Mouse (Mus musculus) heart, postnatal 0 days (tissue): ENCODE measurements around the gene Tet2. TPM values are rescaled to one million over a fixed set of nuclear protein-coding genes. Genes with fewer than 3 reads are reported as not detected.

ENCODE experiments used
- ATAC-seq: fragments of 200-750 bp; cut with Nextera tagmentation; 2 replicates; pipeline ENCODE4 v1.8.0; 2017; ENCODE audit warnings: low read depth, moderate number of reproducible peaks, moderate library complexity; ENCODE audit not compliant: insufficient read depth
- DNase-seq: peaks from one replicate; pipeline ENCODE4 v3.0.0-alpha.2; 2016; ENCODE audit warnings: low spot score
- H3K27ac ChIP-seq: fragments of 300-500 bp; sonication (generic); 2 replicates; pipeline ENCODE4 v1.5.1; 2014; ENCODE audit warnings: low read depth, mild to moderate bottlenecking
- H3K27me3 ChIP-seq: fragments of 300-500 bp; sonication (generic); 2 replicates; pipeline ENCODE4 v1.6.1; 2014; ENCODE audit warnings: low read length, mixed read lengths; ENCODE audit not compliant: control insufficient read depth, insufficient read depth
- H3K36me3 ChIP-seq: fragments of 300-500 bp; sonication (generic); replicated peaks from 2 replicates; pipeline ENCODE4 v1.6.1; 2014; ENCODE audit warnings: low read length, mixed read lengths; ENCODE audit not compliant: control insufficient read depth, insufficient read depth
- H3K4me1 ChIP-seq: fragments of 300-500 bp; sonication (generic); 2 replicates; pipeline ENCODE4 v1.6.1; 2014; ENCODE audit warnings: antibody characterized with exemption; ENCODE audit not compliant: control insufficient read depth, insufficient read depth
- H3K4me2 ChIP-seq: fragments of 300-500 bp; sonication (generic); 2 replicates; pipeline ENCODE4 v1.6.1; 2014; ENCODE audit warnings: low read depth, mild to moderate bottlenecking, low read length, moderate library complexity
- H3K4me3 ChIP-seq: fragments of 300-500 bp; sonication (generic); 2 replicates; pipeline ENCODE4 v1.5.1; 2014; ENCODE audit warnings: low read depth, low read length
- H3K9ac ChIP-seq: fragments of 300-500 bp; sonication (generic); replicated peaks from 2 replicates; pipeline ENCODE4 v1.6.1; 2014; ENCODE audit warnings: low read depth, low read length, mixed read lengths
- H3K9me3 ChIP-seq: fragments of 300-500 bp; sonication (generic); replicated peaks from 2 replicates; pipeline ENCODE4 v1.6.1; 2016; ENCODE audit warnings: low read length; ENCODE audit not compliant: control insufficient read depth
- CTCF ChIP-seq: IDR thresholded peaks from 2 replicates; pipeline ENCODE4 v1.5.1; 2016; ENCODE audit warnings: antibody characterized with exemption, control low read depth, low read depth
- EP300 ChIP-seq: IDR thresholded peaks from 2 replicates; pipeline ENCODE4 v1.6.1; 2016; ENCODE audit warnings: antibody characterized with exemption, low read depth
- WGBS: fragments of 180-500 bp; shearing (Covaris S2); extraction: QIAGEN DNeasy Blood & Tissue Kit; methylation state at CpG from one replicate; pipeline ENCODE4 v1.1.7; 2014; 5-methylcytosine and 5-hydroxymethylcytosine counted together
- polyA plus RNA-seq: library from polyadenylated mRNA; unstranded; fragments of >200 nt; fragmentation: Nextera tagmentation; extraction: Ambion mirVana; gene quantifications from 2 replicates; pipeline ENCODE4 v1.2.1, GENCODE M21; 2015
- total RNA-seq: library from RNA; depleted of rRNA; stranded (reverse); fragments of >200 nt; gene quantifications from 2 replicates; pipeline ENCODE4 v1.2.3, GENCODE M21; 2014; ENCODE audit warnings: low replicate concordance

Gene Tet2
- total and polyA plus RNA-seq, 2 experiments from 2014 or later: 10.6 to 33.4 TPM

DNA sequence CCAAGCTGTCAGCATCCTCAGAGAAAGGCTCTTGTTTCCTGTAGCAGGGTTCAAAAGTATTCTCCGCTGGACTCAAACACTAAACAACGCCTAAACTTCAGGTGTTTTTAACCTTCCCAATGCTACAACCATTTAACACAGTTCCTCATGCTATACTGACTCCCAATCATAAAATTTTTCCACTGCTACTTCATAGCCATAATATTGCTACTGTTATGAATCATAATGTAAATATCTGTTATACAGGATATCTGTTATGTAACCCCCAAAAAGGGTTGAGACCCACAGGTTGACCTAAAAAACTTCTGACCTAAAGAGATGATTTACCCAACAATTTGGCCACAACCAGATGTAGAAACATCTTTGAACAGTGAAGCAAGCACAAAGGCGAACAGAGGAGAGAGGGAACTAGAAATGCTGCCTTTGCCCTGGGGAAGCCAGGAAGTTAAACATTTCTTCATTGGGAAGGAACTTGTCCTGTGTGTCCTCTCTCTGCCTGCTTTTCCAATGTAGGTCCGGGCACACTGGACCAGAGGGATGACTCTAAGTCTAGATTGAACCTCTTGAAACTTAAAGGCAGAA lies 108.6 kb downstream of the Tet2 start:
- H3K4me2 ChIP-seq: no peak overlapping the region
- no peaks in the 10 kb centered on the region for H3K9me3 ChIP-seq
- H3K27me3 ChIP-seq: no peaks in the 10 kb centered on the region
- H3K9ac ChIP-seq: no peak overlapping the region
- no peaks in the 10 kb centered on the region for H3K36me3 ChIP-seq
- ATAC-seq (no peak), DNase-seq (no peak)
- 79% methylated on average over 4 of the region's 4 CpGs for WGBS
- TF ChIP-seq CTCF (no peak), EP300 (no peak)
- no peaks in the 10 kb centered on the region for H3K4me1 ChIP-seq
- H3K4me3 ChIP-seq: no peak overlapping the region
- no peak overlapping the region for H3K27ac ChIP-seq

DNA sequence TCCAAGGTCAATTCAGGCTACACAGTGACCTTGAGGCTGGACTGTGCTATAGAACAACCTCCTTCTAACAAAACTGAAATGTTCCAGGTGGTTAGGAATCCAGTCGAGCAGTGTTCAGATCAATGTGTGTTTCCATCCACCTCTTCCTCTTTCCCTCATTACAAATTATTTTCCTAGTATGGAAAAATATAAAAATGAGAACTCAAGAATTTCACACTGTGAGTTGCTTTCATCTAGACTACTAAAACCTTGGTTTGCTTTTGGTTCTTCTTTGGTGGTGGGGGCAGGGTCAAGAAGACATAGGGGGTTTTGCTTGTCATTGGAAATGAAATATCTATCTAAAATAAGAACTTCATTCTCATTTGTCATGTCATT lies 109.2 kb downstream of the Tet2 start:
- 74% methylated on average over 1 of the region's 1 CpGs for WGBS
- TF ChIP-seq CTCF (no peak), EP300 (no peak)
- no peak overlapping the region for H3K4me2 ChIP-seq
- H3K27me3 ChIP-seq: no peaks in the 10 kb centered on the region
- H3K4me3 ChIP-seq: no peak overlapping the region
- no peaks in the 10 kb centered on the region for H3K9me3 ChIP-seq
- DNase-seq: no peak
- H3K27ac ChIP-seq: no peak overlapping the region
- no peak overlapping the region for H3K9ac ChIP-seq
- H3K36me3 ChIP-seq: no peaks in the 10 kb centered on the region
- no peak for ATAC-seq
- H3K4me1 ChIP-seq: no peaks in the 10 kb centered on the region

DNA sequence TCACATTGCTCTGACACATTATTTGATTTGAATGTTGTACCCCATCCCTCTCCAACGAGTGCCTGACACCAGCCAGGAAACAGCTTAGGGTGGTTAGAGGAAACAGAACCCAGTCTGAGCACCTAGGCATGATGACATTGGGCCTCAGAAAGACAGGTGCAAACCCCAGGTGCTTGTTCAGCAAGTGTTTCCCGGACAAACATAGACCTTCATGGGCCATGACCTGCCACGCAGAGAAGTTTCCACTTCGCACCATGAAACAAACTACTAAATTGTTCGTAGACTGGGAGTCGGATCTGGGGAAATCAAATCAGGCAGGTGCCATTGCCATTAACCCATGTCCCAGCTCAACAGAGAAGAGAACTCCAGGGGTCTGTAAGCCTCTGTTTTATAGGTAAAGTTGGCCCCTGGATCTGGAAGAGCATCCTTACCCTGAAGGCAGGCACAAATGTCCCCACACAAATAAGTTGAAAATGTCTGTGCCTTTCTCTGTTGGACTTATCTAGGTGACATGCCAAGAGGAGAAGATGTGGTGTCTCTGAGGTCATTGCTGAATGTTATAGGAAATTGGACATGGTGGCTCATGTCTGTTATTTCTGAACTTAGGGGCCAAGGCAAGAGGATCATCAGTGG lies 109.7 kb downstream of the Tet2 start:
- no peak overlapping the region for H3K4me2 ChIP-seq
- TF ChIP-seq EP300: no peak
- TF ChIP-seq CTCF: no peak
- WGBS: 85% methylated on average over 6 of the region's 6 CpGs
- no peaks in the 10 kb centered on the region for H3K4me1 ChIP-seq
- H3K36me3 ChIP-seq: no peaks in the 10 kb centered on the region
- no peak overlapping the region for H3K27ac ChIP-seq
- no peak for ATAC-seq
- no peak overlapping the region for H3K4me3 ChIP-seq
- H3K9ac ChIP-seq: no peak overlapping the region
- no peaks in the 10 kb centered on the region for H3K9me3 ChIP-seq
- H3K27me3 ChIP-seq: no peaks in the 10 kb centered on the region
- no peak for DNase-seq

DNA sequence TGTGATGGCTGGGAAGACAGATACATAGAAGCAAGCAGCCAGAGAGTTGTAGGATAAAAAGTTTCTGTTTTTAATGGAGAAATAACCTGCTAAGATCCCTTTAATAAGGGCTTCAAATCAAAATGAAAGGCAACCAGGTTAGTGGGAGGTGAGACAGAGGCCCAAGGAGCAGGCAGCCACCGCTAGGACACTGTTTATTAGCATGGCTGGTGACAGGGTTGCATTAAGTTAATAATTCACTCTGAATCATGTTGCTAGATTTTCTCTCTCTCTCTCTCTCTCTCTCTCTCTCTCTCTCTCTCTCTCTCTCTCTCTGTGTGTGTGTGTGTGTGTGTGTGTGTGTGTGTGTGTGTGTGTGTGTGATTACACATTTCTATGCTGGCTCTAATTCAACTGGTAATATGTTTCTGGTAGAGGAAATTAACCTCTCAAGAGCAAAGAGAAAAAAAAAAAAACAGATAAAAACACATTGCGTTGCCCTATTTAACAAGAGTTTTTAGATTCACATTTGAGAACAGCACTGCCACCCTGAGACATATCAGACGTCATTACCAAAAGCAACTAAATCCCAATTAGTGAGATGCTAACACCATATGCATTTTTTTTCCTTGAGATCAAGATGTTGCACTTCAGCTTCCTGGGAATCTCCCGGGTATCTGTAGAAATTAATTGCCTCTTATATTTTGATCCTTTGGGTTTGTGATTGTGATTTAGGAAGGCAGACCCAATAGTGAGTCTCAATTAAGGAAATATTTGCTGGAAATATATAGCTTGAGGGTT lies 115.4 kb downstream of the Tet2 start:
- no peak overlapping the region for H3K27ac ChIP-seq
- no peaks in the 10 kb centered on the region for H3K27me3 ChIP-seq
- ATAC-seq (no peak), DNase-seq (no peak)
- TF ChIP-seq CTCF: no peak
- no peak for TF ChIP-seq EP300
- H3K36me3 ChIP-seq: no peaks in the 10 kb centered on the region
- no peak overlapping the region for H3K4me2 ChIP-seq
- no peaks in the 10 kb centered on the region for H3K4me1 ChIP-seq
- no peak overlapping the region for H3K9ac ChIP-seq
- H3K9me3 ChIP-seq: no peaks in the 10 kb centered on the region
- 74% methylated on average over 4 of the region's 4 CpGs for WGBS
- H3K4me3 ChIP-seq: no peak overlapping the region

DNA sequence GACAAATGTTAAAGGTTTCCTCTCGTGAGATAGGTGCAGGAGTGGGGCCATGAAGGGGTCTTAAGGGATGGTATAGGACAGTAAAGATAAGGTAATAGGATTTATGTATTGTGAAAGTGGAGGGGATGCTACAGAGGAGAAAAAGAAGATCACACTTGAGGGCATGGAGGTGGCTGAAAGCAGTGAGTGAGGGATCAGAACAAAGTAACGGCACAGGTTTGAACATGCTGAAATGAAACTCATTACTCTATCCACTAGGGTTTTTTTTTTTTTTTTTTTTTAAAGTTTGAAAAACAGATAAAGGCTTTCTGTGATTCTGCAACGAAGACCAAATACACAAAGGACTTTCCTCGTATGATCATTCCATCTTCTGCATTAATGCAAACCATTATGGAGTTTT lies 116.9 kb downstream of the Tet2 start:
- no peak overlapping the region for H3K4me2 ChIP-seq
- H3K4me3 ChIP-seq: no peak overlapping the region
- H3K36me3 ChIP-seq: no peaks in the 10 kb centered on the region
- no peaks in the 10 kb centered on the region for H3K4me1 ChIP-seq
- WGBS: 65% methylated on average over 4 of the region's 4 CpGs
- no peaks in the 10 kb centered on the region for H3K27me3 ChIP-seq
- no peak for TF ChIP-seq CTCF
- TF ChIP-seq EP300: no peak
- no peak for DNase-seq
- no peak overlapping the region for H3K27ac ChIP-seq
- no peak for ATAC-seq
- no peak overlapping the region for H3K9ac ChIP-seq
- H3K9me3 ChIP-seq: no peaks in the 10 kb centered on the region
